Mouse (Mus musculus): ENCODE measurements around the gene Akap2. TPM values are rescaled to one million over a fixed set of nuclear protein-coding genes. Genes with fewer than 3 reads are reported as not detected.

Gene Akap2
- polyA plus RNA-seq, 1 experiment: not detected

DNA sequence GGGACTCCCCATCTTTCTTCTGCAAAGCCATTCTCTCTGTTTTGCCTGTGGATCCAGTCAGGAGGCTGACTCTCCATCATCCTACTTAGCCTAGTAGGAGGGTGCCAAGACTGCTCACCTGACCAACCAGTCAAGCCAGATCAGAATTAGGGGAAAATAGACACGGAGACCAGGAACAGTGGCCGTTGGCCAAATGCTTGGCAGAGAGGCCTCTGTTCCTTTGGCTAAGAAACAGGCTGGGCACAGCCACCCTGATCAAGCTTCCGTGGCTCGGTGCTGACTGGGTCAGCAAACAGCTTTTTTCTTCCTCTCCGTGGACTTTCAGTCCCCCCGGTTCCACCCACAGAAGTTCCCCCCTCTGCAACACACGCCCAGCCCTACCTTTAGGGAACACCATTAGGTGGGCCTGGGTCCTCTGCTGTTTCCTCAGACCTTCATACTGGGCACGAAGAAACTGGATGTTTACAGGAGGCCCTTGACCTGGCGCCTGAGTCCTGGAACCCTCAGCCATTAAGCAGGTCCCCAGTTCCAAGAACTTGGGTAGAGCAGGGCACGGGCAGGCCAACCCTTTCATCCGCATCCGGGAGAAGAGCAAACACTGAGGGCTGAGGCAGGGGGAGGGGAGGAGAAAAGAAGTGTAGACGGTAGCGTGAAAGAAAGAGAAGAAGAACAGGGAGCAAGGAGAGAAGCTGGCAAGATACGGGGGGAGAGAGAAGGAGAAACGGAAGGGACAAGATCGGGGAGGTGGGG lies 197.9 kb downstream of the Akap2 start:
- no peak for TF ChIP-seq CTCF (IDR thresholded peaks at IDR 0.05; ENCODE audit: insufficient read depth, low read depth, low read length)
- H3K4me1 ChIP-seq (ENCODE audit: control insufficient read depth, insufficient read depth, low read length): peaks cover 8% of the 10 kb centered on the region
- H3K4me3 ChIP-seq (ENCODE audit: insufficient read depth, low read depth, low read length): no peak overlapping the region
- WGBS: 40% methylated on average over 17 of the region's 17 CpGs
- no peak overlapping the region; the same call in 1 of the 2 replicates for H3K27ac ChIP-seq (ENCODE audit: insufficient read depth, low read depth, low read length)

- Histone ChIP-seq H3K4me3 (ENCODE audit: insufficient read depth, low read depth, low read length) (no peak within 1 kb of the TSS), H3K4me1 (ENCODE audit: control insufficient read depth, insufficient read depth, low read length) (peaks cover 8% of the 10 kb centered on the region), H3K27ac (ENCODE audit: insufficient read depth, low read depth, low read length) (no peak within 1 kb of the TSS; the same call in 1 of the 2 replicates)
- no peak for TF ChIP-seq POLR2A (IDR thresholded peaks at IDR 0.05; ENCODE audit: insufficient read depth, low read depth, low read length)
- 21% methylated on average over 9 of the region's 9 CpGs for WGBS
Measured at GRCm38 (mm10) chr4:57916201-57916661, 198.8 kb downstream of the Akap2 start, which contains the start of gene D630039A03Rik. D630039A03Rik (minus strand) TSS chr4:57916297.

DNA sequence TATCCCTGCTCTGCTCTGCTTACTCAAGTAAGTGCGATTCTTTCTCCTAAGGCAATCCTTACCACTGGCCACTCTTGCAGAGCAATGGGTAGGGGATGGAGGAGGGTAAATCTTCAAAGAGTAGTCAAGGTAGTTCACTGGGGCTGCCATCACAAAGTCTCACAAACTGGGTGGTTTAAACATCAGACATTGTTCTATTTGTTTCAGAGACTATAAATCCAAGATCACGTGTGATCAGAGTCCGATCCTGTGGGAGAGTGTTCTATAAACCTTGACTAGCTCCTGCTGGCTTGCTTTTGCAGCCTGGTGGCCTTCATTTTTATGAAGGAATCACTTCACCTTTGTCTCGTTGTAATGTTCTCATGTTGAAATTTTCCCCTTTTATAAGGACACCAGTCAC lies 199.3 kb downstream of the Akap2 start:
- 80% methylated on average over 4 of the region's 4 CpGs for WGBS
- Histone ChIP-seq H3K4me1 (ENCODE audit: control insufficient read depth, insufficient read depth, low read length) (peaks cover 8% of the 10 kb centered on the region), H3K27ac (ENCODE audit: insufficient read depth, low read depth, low read length) (no peak overlapping the region), H3K4me3 (ENCODE audit: insufficient read depth, low read depth, low read length) (no peak overlapping the region)
- TF ChIP-seq POLR2A (IDR thresholded peaks at IDR 0.05; ENCODE audit: insufficient read depth, low read depth, low read length) (no peak), CTCF (IDR thresholded peaks at IDR 0.05; ENCODE audit: insufficient read depth, low read depth, low read length) (no peak)

DNA sequence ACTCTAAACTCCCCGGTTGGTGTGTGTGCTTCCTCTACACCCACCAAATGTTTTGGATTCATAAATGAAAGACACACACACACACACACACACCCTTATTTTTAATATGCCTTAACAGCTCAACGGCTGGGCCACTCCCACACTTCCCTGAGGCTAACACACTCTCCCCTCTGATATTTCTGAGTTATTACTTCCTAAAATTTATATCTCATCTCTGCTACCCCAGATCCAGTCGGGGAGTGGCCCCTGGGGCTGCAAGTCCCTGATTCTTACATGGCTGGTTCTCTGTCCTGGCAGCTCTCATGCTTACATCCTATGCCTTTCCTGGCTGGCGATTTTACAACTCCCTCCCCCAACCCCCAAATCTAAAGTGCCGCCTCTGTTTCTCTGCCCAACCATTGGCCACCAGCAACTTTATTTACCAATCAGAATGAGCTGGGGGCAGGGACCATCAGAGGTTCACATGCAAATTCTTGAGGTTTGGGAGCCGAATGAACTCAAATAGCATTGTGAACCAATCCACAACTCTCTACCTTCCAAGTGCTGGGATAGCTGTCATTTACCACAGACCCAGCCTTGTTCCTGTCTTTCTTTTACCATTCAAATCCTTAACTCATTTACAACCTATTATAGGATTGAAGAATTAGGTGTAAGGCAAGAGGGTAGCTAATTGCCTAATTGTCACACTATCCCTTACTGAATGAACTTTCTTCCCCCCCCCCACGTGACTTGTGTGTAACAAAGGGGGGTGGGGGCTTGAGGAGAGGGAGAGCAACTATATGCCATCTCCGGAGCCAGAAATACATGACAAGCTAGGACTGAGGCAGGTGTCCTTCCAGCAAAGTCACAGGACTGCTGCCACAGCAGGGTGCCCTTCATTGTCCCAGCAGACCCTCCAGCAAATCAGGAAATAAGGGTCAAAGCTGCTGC lies 202.3 kb downstream of the Akap2 start:
- Histone ChIP-seq H3K4me3 (ENCODE audit: insufficient read depth, low read depth, low read length) (no peak overlapping the region), H3K4me1 (ENCODE audit: control insufficient read depth, insufficient read depth, low read length) (peaks cover 8% of the 10 kb centered on the region), H3K27ac (ENCODE audit: insufficient read depth, low read depth, low read length) (no peak overlapping the region)
- 32% methylated on average over 8 of the region's 8 CpGs for WGBS
- TF ChIP-seq POLR2A (IDR thresholded peaks at IDR 0.05; ENCODE audit: insufficient read depth, low read depth, low read length) (no peak), CTCF (IDR thresholded peaks at IDR 0.05; ENCODE audit: insufficient read depth, low read depth, low read length) (no peak)

- 96% methylated on average over 1 of the region's 1 CpGs for WGBS
- TF ChIP-seq POLR2A (IDR thresholded peaks at IDR 0.05; ENCODE audit: insufficient read depth, low read depth, low read length) (no peak), CTCF (IDR thresholded peaks at IDR 0.05; ENCODE audit: insufficient read depth, low read depth, low read length) (no peak)
- H3K27ac ChIP-seq (ENCODE audit: insufficient read depth, low read depth, low read length): no peak overlapping the region
- no peak overlapping the region for H3K4me3 ChIP-seq (ENCODE audit: insufficient read depth, low read depth, low read length)
- peaks cover 6% of the 10 kb centered on the region for H3K4me1 ChIP-seq (ENCODE audit: control insufficient read depth, insufficient read depth, low read length)
Measured at GRCm38 (mm10) chr4:57920522-57920921, 203.1 kb downstream of the Akap2 start.

DNA sequence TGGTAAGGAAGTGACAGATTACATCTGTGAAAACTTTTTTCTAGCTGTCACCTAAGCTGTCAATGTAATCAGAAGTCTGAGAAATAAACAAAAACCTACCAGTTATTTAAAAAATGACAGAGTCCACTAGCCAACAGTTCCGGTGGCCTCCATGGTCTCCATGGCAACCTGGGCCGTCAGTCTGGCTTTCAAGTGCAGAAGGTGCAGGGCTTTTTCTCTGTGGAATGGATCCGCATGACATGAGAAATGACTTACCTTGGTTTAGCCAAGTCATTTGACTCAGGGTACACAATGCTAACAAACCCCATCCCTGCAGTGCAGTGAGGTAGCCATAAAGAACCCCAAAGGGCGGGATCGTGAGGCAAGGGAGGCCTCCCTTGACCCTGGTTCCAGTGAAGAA lies 204.7 kb downstream of the Akap2 start:
- Histone ChIP-seq H3K4me3 (ENCODE audit: insufficient read depth, low read depth, low read length) (no peak overlapping the region), H3K27ac (ENCODE audit: insufficient read depth, low read depth, low read length) (no peak overlapping the region), H3K4me1 (ENCODE audit: control insufficient read depth, insufficient read depth, low read length) (no peaks in the 10 kb centered on the region)
- no peak for TF ChIP-seq POLR2A (IDR thresholded peaks at IDR 0.05; ENCODE audit: insufficient read depth, low read depth, low read length)
- no peak for TF ChIP-seq CTCF (IDR thresholded peaks at IDR 0.05; ENCODE audit: insufficient read depth, low read depth, low read length)
- WGBS: 70% methylated on average over 5 of the region's 5 CpGs

DNA sequence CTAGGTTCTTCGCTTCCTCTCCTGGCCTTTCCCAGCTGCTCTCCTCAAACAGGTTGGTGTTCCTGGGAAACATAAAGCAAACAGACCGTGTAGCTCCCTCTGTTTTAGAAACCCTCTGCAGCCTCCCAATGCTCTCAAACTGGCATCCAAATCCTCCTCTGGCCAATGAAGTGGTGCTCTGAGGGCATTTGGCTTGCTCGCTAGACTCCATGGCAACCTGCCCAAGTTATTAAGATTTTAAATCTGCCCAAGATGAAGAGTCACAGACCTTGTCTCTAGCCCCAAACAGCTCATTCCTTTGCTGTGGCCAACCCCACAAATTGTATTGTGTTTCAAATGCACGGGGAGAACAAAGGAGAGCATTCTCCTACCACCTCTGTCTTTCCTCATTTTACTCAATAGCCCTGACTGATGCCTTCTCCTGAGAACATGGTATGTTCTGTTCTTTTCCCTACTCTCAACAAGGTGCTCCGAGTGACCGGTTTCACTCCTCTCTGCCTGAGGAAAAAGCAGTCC lies 207.2 kb downstream of the Akap2 start:
- no peak for TF ChIP-seq POLR2A (IDR thresholded peaks at IDR 0.05; ENCODE audit: insufficient read depth, low read depth, low read length)
- no peak for TF ChIP-seq CTCF (IDR thresholded peaks at IDR 0.05; ENCODE audit: insufficient read depth, low read depth, low read length)
- 80% methylated on average over 6 of the region's 6 CpGs for WGBS
- no peak overlapping the region for H3K27ac ChIP-seq (ENCODE audit: insufficient read depth, low read depth, low read length)
- no peak overlapping the region for H3K4me3 ChIP-seq (ENCODE audit: insufficient read depth, low read depth, low read length)
- no peaks in the 10 kb centered on the region for H3K4me1 ChIP-seq (ENCODE audit: control insufficient read depth, insufficient read depth, low read length)

- H3K27ac ChIP-seq (ENCODE audit: insufficient read depth, low read depth, low read length): no peak overlapping the region
- no peak for TF ChIP-seq POLR2A (IDR thresholded peaks at IDR 0.05; ENCODE audit: insufficient read depth, low read depth, low read length)
- no peak for TF ChIP-seq CTCF (IDR thresholded peaks at IDR 0.05; ENCODE audit: insufficient read depth, low read depth, low read length)
- H3K4me1 ChIP-seq (ENCODE audit: control insufficient read depth, insufficient read depth, low read length): no peaks in the 10 kb centered on the region
- no peak overlapping the region for H3K4me3 ChIP-seq (ENCODE audit: insufficient read depth, low read depth, low read length)
- WGBS: 24% methylated on average over 3 of the region's 3 CpGs
Measured at GRCm38 (mm10) chr4:57927464-57928205, 210.2 kb downstream of the Akap2 start.
